Mouse (Mus musculus): ENCODE data around the gene Mtor.
A peak's percentile ranks its signal among the peaks of the same experiment; 100 is the strongest.

Mtor gene

GRCm38 (mm10) chr4:148448179-148448852 lies at the start of gene Mtor:
Gene Mtor (plus strand): TSS chr4:148448611.
- peak; percentile 97 for DNase-seq

GRCm38 (mm10) chr4:148399437-148400094 lies 48.8 kb upstream of the Mtor start:
- no peak for DNase-seq

GRCm38 (mm10) chr4:148403402-148403801 lies 45.0 kb upstream of the Mtor start:
- peak; percentile 34 for DNase-seq

DNA sequence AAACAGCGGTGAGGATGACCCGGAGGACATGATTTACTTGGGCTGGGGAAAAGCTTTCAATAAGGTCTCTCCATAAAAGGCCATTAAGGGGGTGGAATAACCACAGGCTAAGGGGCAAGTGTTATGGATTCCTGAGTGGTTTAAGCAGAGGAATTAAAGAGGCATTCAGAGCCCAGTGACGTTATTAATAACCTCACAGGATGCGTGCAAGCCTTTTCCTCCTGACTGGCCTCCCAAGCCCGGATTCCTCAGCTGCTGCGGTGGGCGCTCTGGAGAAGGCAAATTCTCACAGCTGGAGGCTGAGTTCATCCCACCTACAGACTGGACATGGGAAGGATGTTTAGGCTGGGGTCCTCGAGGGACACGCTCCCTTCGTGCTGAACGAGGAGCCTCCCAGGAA lies 43.7 kb upstream of the Mtor start:
- no peak for DNase-seq

GRCm38 (mm10) chr4:148405255-148405788 lies 43.1 kb upstream of the Mtor start:
- no peak for DNase-seq

GRCm38 (mm10) chr4:148408256-148408975 lies 40.0 kb upstream of the Mtor start:
- no peak for DNase-seq

GRCm38 (mm10) chr4:148415575-148415974 lies 32.8 kb upstream of the Mtor start:
- DNase-seq, result no peak

DNA sequence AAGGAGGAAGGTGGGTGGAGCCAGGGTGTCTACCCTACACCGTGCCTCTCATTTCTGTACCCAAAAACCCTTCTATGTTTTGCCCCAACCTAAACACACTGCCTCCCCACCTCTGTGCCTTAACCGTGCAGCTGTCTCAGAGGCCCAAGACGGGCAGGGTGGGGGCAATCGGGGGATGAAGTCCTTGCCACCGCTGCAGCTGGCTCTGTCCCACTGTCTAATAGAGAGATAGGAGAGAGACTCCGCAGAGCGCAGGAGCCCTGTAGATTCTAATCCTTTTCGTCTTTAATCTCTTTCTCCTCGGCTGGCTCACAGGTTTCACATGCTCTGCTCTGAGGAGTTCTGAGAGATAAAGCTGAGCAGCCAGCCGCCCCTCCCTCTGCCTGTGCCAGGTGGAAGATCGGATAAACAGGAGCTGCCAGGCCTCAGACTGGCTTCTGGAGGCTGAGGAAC lies 31.3 kb upstream of the Mtor start:
- DNase-seq, result no peak

DNA sequence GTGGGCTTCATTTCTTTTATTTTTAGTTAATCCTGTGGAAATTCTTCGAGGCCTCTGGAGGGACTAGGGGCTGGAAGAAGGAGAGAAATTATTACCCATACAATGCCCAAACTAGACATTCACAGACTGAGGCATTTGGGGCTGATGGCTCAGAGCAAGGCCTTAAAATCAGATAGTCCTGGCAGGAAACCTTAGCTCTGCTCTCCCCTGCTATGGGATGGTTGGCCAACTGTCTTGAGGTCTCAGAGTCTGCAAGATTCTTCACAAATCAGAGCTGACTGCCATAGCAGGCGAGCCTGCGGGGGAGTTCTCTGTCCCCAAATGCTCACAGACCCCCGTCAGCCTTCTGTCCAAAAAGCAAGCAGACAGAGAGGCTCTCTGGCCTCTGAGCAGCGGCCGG lies 30.9 kb upstream of the Mtor start:
- no peak for DNase-seq

- no peak for DNase-seq
Observed at GRCm38 (mm10) chr4:148426950-148427850, 21.2 kb upstream of the Mtor start.

DNA sequence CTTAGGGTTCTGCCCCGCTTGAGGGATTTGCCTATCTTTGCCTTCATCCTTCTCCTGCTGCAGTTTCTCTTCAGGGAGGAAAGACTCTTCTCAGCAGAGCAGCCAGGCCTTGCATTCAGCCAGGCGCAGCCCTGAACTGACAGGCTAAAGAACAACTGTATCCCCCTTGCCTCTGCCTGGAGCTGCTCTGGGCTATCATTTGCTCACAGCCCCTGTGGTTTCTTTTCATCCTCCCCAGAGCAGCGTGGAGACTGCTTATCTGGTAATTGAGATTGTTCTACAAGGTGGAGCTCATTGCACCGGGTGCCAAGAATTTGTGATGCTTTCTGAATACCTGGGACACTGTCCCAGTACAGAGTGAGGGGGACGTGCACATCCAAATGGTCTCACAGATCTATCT lies 19.9 kb upstream of the Mtor start:
- DNase-seq, result no peak

- DNase-seq, result no peak
Observed at GRCm38 (mm10) chr4:148429121-148429520, 19.3 kb upstream of the Mtor start.

GRCm38 (mm10) chr4:148429686-148430085 lies 18.7 kb upstream of the Mtor start:
- DNase-seq, result peak; percentile 43

GRCm38 (mm10) chr4:148430880-148431519 lies 17.4 kb upstream of the Mtor start:
- DNase-seq, result no peak

GRCm38 (mm10) chr4:148432488-148432887 lies 15.9 kb upstream of the Mtor start:
- DNase-seq, result no peak

- no peak for DNase-seq
Observed at GRCm38 (mm10) chr4:148433336-148433735, 15.1 kb upstream of the Mtor start.

- DNase-seq, result no peak
Observed at GRCm38 (mm10) chr4:148433813-148434212, 14.6 kb upstream of the Mtor start.

DNA sequence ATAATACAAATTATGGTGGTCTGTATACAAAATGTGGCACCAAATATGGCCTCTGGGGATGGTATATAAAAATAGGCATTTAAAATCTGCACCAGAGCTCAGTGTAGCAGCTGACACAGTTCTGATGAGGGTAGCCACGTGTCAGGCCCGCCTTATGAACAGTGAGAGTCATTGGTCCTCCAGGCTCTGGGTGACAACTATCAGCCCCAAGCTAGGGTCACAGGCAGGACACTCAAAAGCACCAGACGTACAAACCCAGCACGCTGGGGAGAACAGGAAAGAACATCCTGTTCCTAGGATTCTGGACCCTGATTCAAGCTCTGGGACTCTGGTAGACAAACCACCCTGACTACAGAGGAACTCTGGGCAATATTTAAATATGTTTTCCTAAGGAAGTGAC lies 13.9 kb upstream of the Mtor start:
- no peak for DNase-seq

DNA sequence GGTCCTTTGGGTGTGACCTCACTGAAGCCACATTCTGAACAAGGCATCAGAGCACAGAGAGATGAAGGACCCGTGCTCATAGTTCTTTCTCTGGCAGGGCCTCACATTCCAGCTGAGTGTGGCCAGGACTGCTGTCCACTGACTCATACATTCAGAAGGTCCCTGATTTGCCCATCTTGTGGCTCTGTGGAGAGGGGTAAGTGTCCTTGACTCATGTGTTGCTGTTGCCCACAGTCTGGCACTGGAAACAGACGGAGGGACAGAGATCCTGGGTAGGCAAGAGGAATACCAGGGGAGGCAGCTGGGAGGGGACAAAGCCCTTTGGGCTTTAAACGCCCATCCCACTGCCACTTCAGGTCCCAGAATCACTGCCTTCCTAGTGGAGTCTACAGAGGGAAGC lies 13.3 kb upstream of the Mtor start:
- DNase-seq, result no peak

GRCm38 (mm10) chr4:148435657-148436330 lies 12.6 kb upstream of the Mtor start:
- DNase-seq, result peak; percentile 51

- DNase-seq, result no peak
Observed at GRCm38 (mm10) chr4:148441931-148442330, 6.5 kb upstream of the Mtor start.
